Mouse (Mus musculus) hindbrain, embryonic 16.5 days (tissue): ENCODE data around the gene 1700001O22Rik. TPM values are rescaled to one million over a fixed set of nuclear protein-coding genes. Genes with fewer than 3 reads are reported as not detected.

ENCODE experiments used
- ATAC-seq: fragments of 200-750 bp; cut with Nextera tagmentation; 2 replicates; pipeline ENCODE4 v1.8.0; 2017; ENCODE audit warnings: moderate TSS enrichment, moderate library complexity
- H3K27ac ChIP-seq: fragments of 300-500 bp; sonication (generic); 2 replicates; pipeline ENCODE4 v1.5.1; 2014; ENCODE audit warnings: low read depth, mild to moderate bottlenecking, control low read depth, low read length, moderate library complexity
- H3K27me3 ChIP-seq: fragments of 300-500 bp; sonication (generic); replicated peaks from 2 replicates; pipeline ENCODE4 v1.6.1; 2014; ENCODE audit warnings: low read length; ENCODE audit not compliant: control insufficient read depth, insufficient read depth
- H3K36me3 ChIP-seq: fragments of 300-500 bp; sonication (generic); 2 replicates; pipeline ENCODE4 v1.6.1; 2014; ENCODE audit warnings: mild to moderate bottlenecking, low read length, moderate library complexity, mixed read lengths; ENCODE audit not compliant: control insufficient read depth, insufficient read depth
- H3K4me1 ChIP-seq: fragments of 300-500 bp; sonication (generic); 2 replicates; pipeline ENCODE4 v1.6.1; 2014; ENCODE audit warnings: low read depth, low read length; ENCODE audit not compliant: control insufficient read depth, insufficient read depth
- H3K4me2 ChIP-seq: fragments of 300-500 bp; sonication (generic); 2 replicates; pipeline ENCODE4 v1.6.1; 2014; ENCODE audit warnings: mild to moderate bottlenecking, low read length, control low read depth, moderate library complexity
- H3K4me3 ChIP-seq: fragments of 300-500 bp; sonication (generic); 2 replicates; pipeline ENCODE4 v1.5.1; 2014; ENCODE audit warnings: mild to moderate bottlenecking, low read length, control low read depth, moderate library complexity
- H3K9ac ChIP-seq: fragments of 300-500 bp; sonication (generic); 2 replicates; pipeline ENCODE4 v1.6.1; 2014; ENCODE audit warnings: low read depth, mild to moderate bottlenecking, control low read depth, low read length, moderate library complexity
- H3K9me3 ChIP-seq: fragments of 300-500 bp; sonication (generic); 2 replicates; pipeline ENCODE4 v1.6.1; 2014; ENCODE audit warnings: mild to moderate bottlenecking, low read length, moderate library complexity; ENCODE audit not compliant: control insufficient read depth
- WGBS: fragments of 180-500 bp; shearing (Covaris S2); extraction: QIAGEN DNeasy Blood & Tissue Kit; methylation state at CpG from one replicate; pipeline ENCODE4 v1.1.7; 2014; 5-methylcytosine and 5-hydroxymethylcytosine counted together
- polyA plus RNA-seq: library from polyadenylated mRNA; unstranded; fragments of >200 nt; fragmentation: Nextera tagmentation; extraction: Ambion mirVana; gene quantifications from 2 replicates; pipeline ENCODE4 v1.2.1, GENCODE M21; 2015

Gene 1700001O22Rik
- 1.4 and 1.5 TPM in 2 replicates for polyA plus RNA-seq

- Histone ChIP-seq H3K9me3 (no peaks in the 10 kb centered on the region), H3K4me2 (no peak within 1 kb of the TSS), H3K4me3 (no peak within 1 kb of the TSS), H3K9ac (no peak within 1 kb of the TSS), H3K36me3 (no peaks in the 10 kb centered on the region), H3K27me3 (no peaks in the 10 kb centered on the region; the same call in 1 of the 2 replicates), H3K27ac (no peak within 1 kb of the TSS), H3K4me1 (peaks cover 14% of the 10 kb centered on the region)
- ATAC-seq = no peak
- WGBS = 93% methylated on average over 3 of the region's 3 CpGs
Observed at GRCm38 (mm10) chr2:30803604-30804003, at the start of gene 1700001O22Rik. Gene 1700001O22Rik, minus strand, starts transcription at chr2:30803661.

GRCm38 (mm10) chr2:30852771-30853313, 49.4 kb upstream of the 1700001O22Rik start:
- Histone ChIP-seq H3K4me2 (no peak overlapping the region), H3K9ac (0 out of 2 replicates have a peak overlapping the region, but pooled peaks have one; percentile 15), H3K9me3 (no peaks in the 10 kb centered on the region), H3K27ac (no peak overlapping the region), H3K36me3 (no peaks in the 10 kb centered on the region), H3K4me3 (no peak overlapping the region), H3K27me3 (no peaks in the 10 kb centered on the region), H3K4me1 (peaks cover 7% of the 10 kb centered on the region)
- 32% methylated on average over 20 of the region's 20 CpGs for WGBS
- ATAC-seq = no peak

GRCm38 (mm10) chr2:30850581-30850980, 47.1 kb upstream of the 1700001O22Rik start:
- Histone ChIP-seq H3K9me3 (no peaks in the 10 kb centered on the region), H3K27ac (no peak overlapping the region), H3K27me3 (peaks cover 6% of the 10 kb centered on the region; the same call in 1 of the 2 replicates), H3K4me1 (peaks cover 7% of the 10 kb centered on the region), H3K36me3 (no peaks in the 10 kb centered on the region), H3K9ac (no peak overlapping the region), H3K4me3 (no peak overlapping the region), H3K4me2 (no peak overlapping the region)
- WGBS = 61% methylated on average over 5 of the region's 6 CpGs
- ATAC-seq = no peak

- peaks cover 21% of the 10 kb centered on the region for H3K27me3 ChIP-seq
- H3K4me2 ChIP-seq = no peak overlapping the region
- no peaks in the 10 kb centered on the region for H3K36me3 ChIP-seq
- H3K27ac ChIP-seq = no peak overlapping the region
- no peaks in the 10 kb centered on the region for H3K9me3 ChIP-seq
- H3K4me1 ChIP-seq = peaks cover 14% of the 10 kb centered on the region
- no peak overlapping the region for H3K4me3 ChIP-seq
- ATAC-seq = no peak
- H3K9ac ChIP-seq = no peak overlapping the region
- 62% methylated on average over 8 of the region's 8 CpGs for WGBS
Observed at GRCm38 (mm10) chr2:30848184-30848583, 44.7 kb upstream of the 1700001O22Rik start.

GRCm38 (mm10) chr2:30846723-30847122, 43.3 kb upstream of the 1700001O22Rik start:
- peaks cover 22% of the 10 kb centered on the region for H3K27me3 ChIP-seq
- no peak for ATAC-seq
- H3K4me2 ChIP-seq = no peak overlapping the region
- no peak overlapping the region for H3K9ac ChIP-seq
- no peaks in the 10 kb centered on the region for H3K9me3 ChIP-seq
- no peak overlapping the region for H3K4me3 ChIP-seq
- H3K36me3 ChIP-seq = no peaks in the 10 kb centered on the region
- H3K27ac ChIP-seq = no peak overlapping the region
- H3K4me1 ChIP-seq = peaks cover 8% of the 10 kb centered on the region
- WGBS = 28% methylated on average over 6 of the region's 6 CpGs

- WGBS = 68% methylated on average over 8 of the region's 8 CpGs
- Histone ChIP-seq H3K4me3 (no peak overlapping the region), H3K27me3 (peaks cover 22% of the 10 kb centered on the region), H3K4me2 (no peak overlapping the region), H3K9me3 (no peaks in the 10 kb centered on the region), H3K27ac (no peak overlapping the region), H3K4me1 (peaks cover 8% of the 10 kb centered on the region), H3K9ac (no peak overlapping the region), H3K36me3 (no peaks in the 10 kb centered on the region)
- no peak for ATAC-seq
Observed at GRCm38 (mm10) chr2:30846236-30846635, 42.8 kb upstream of the 1700001O22Rik start.

GRCm38 (mm10) chr2:30845152-30846070, 42.0 kb upstream of the 1700001O22Rik start:
- no peaks in the 10 kb centered on the region for H3K36me3 ChIP-seq
- H3K9me3 ChIP-seq = no peaks in the 10 kb centered on the region
- peak overlapping the region; percentile 50 for H3K4me3 ChIP-seq
- peak overlapping the region; percentile 91 for H3K4me2 ChIP-seq
- peak; percentile 40; the same call in 1 of the 2 replicates for ATAC-seq
- no peak overlapping the region for H3K27ac ChIP-seq
- peak overlapping the region; percentile 71 for H3K9ac ChIP-seq
- H3K4me1 ChIP-seq = peaks cover 8% of the 10 kb centered on the region
- WGBS = 1% methylated on average over 64 of the region's 80 CpGs
- peaks cover 22% of the 10 kb centered on the region for H3K27me3 ChIP-seq

GRCm38 (mm10) chr2:30842615-30843014, 39.2 kb upstream of the 1700001O22Rik start:
- Histone ChIP-seq H3K9ac (no peak overlapping the region), H3K27ac (no peak overlapping the region), H3K9me3 (no peaks in the 10 kb centered on the region), H3K4me2 (no peak overlapping the region), H3K4me1 (peaks cover 8% of the 10 kb centered on the region), H3K36me3 (no peaks in the 10 kb centered on the region), H3K4me3 (no peak overlapping the region), H3K27me3 (peaks cover 22% of the 10 kb centered on the region)
- WGBS = 53% methylated on average over 10 of the region's 10 CpGs
- no peak for ATAC-seq
